15 mouse cellular contexts compared by ENCODE assay signal in genomic region chr16:90042874-90043273, GRCm38 (mm10).
DNase-seq lines count a peak whose midpoint lies in the region; ATAC-seq and TF ChIP-seq lines count a peak whose summit lies in the region.
"Had no signal": no experiment of that assay in that cellular context is flagged by ENCODE, and none has a peak within 500 bp of the region (broad histone marks: within the 10 kb centered on the region; RNA-seq: fewer than 3 reads in every experiment).

No protein-coding gene starts in this region.

- peak; percentile 43 for DNase-seq in forebrain, postnatal 0 days
- DNase-seq in forebrain, embryonic 10.5 days (ENCODE audit: extremely low spot score, low spot score): no peak
- peak; percentile 22 for DNase-seq in lung, postnatal 25 days (ENCODE audit: low spot score)
- no peak for DNase-seq in lung, postnatal 14 days
- DNase-seq in layer of hippocampus, adult 18-20 months (ENCODE audit: low spot score in 2 of 2): peak; percentile 37 to 66
- no peak for DNase-seq in kidney, adult 9 months
- no peak for DNase-seq in thymus, adult 2 months
- DNase-seq: adrenal gland, adult 8-10 months; kidney, postnatal 10 days had no signal

- ATAC-seq in forebrain, postnatal 0 days: peak; percentile 79
- ATAC-seq in megakaryocyte, adult 5-6 weeks (ENCODE audit: poor library complexity, severe bottlenecking): peak; percentile 59
- ATAC-seq: Patski had no signal

- no peak overlapping the region for H3K4me2 ChIP-seq in forebrain, postnatal 0 days (ENCODE audit: low read depth)
- H3K4me2 ChIP-seq: heart, embryonic 11.5 days; hindbrain, embryonic 12.5 days; limb, embryonic 12.5 days; neural tube, embryonic 12.5 days had no signal

- peaks cover 19% of the 10 kb centered on the region; the same call in 1 of the 2 replicates for H3K4me1 ChIP-seq in forebrain, postnatal 0 days (ENCODE audit: insufficient read depth)
- no peaks in the 10 kb centered on the region for H3K4me1 ChIP-seq in forebrain, embryonic 10.5 days
- H3K4me1 ChIP-seq in thymus, adult 2 months (replicated peaks; ENCODE audit: control insufficient read depth, insufficient read depth, low read length): peaks cover 29% of the 10 kb centered on the region
- H3K4me1 ChIP-seq: neural tube, embryonic 12.5 days had no signal

- H3K36me3 ChIP-seq in forebrain, postnatal 0 days (ENCODE audit: insufficient read depth): no peaks in the 10 kb centered on the region
- peaks cover 4% of the 10 kb centered on the region; the same call in 1 of the 2 replicates for H3K36me3 ChIP-seq in forebrain, embryonic 10.5 days (replicated peaks)
- H3K36me3 ChIP-seq in thymus, adult 2 months (ENCODE audit: control insufficient read depth, insufficient read depth, low read length): no peaks in the 10 kb centered on the region
- H3K36me3 ChIP-seq: hindbrain, embryonic 12.5 days; neural tube, embryonic 12.5 days had no signal

- no peak for TF ChIP-seq POLR2A in thymus, adult 2 months (IDR thresholded peaks at IDR 0.05; ENCODE audit: control insufficient read depth, extremely low read depth, insufficient read depth, low read length, poor library complexity)

- WGBS in forebrain, postnatal 0 days: 82% methylated on average over 10 of the region's 10 CpGs
- WGBS in forebrain, embryonic 10.5 days: 92% methylated on average over 10 of the region's 10 CpGs
- 94% methylated on average over 10 of the region's 10 CpGs for WGBS in thymus, adult 2 months

- H3K27me3 ChIP-seq in forebrain, postnatal 0 days (ENCODE audit: insufficient read depth, low read length): no peaks in the 10 kb centered on the region
- H3K27me3 ChIP-seq in forebrain, embryonic 10.5 days (ENCODE audit: poor library complexity, severe bottlenecking): no peaks in the 10 kb centered on the region
- H3K27me3 ChIP-seq in thymus, adult 2 months (ENCODE audit: control insufficient read depth, insufficient read depth, low read length): no peaks in the 10 kb centered on the region
- H3K27me3 ChIP-seq: hindbrain, embryonic 12.5 days; limb, embryonic 12.5 days; neural tube, embryonic 12.5 days; Patski had no signal

- no peaks in the 10 kb centered on the region for H3K9me3 ChIP-seq in forebrain, postnatal 0 days (ENCODE audit: low read length)
- H3K9me3 ChIP-seq in forebrain, embryonic 10.5 days: no peaks in the 10 kb centered on the region
- H3K9me3 ChIP-seq: hindbrain, embryonic 12.5 days; limb, embryonic 12.5 days; neural tube, embryonic 12.5 days had no signal

- H3K9ac ChIP-seq in forebrain, postnatal 0 days: no peak overlapping the region
- H3K9ac ChIP-seq: hindbrain, embryonic 12.5 days; limb, embryonic 12.5 days; neural tube, embryonic 12.5 days had no signal

- no peak overlapping the region for H3K4me3 ChIP-seq in forebrain, postnatal 0 days (ENCODE audit: low read depth, low read length)
- H3K4me3 ChIP-seq in forebrain, embryonic 10.5 days: no peak overlapping the region
- no peak overlapping the region for H3K4me3 ChIP-seq in thymus, adult 2 months (ENCODE audit: control insufficient read depth, insufficient read depth, low read length)
- H3K4me3 ChIP-seq: hindbrain, embryonic 12.5 days; limb, embryonic 12.5 days; neural tube, embryonic 12.5 days had no signal

- 0 out of 2 replicates have a peak overlapping the region, but pooled peaks have one; percentile 35 for H3K27ac ChIP-seq in forebrain, postnatal 0 days (ENCODE audit: low read depth, low read length)
- H3K27ac ChIP-seq in forebrain, embryonic 10.5 days: no peak overlapping the region
- no peak overlapping the region for H3K27ac ChIP-seq in thymus, adult 2 months (ENCODE audit: control insufficient read depth, insufficient read depth, low read length)
- H3K27ac ChIP-seq: hindbrain, embryonic 12.5 days; limb, embryonic 12.5 days; neural tube, embryonic 12.5 days had no signal

- no peak for TF ChIP-seq CTCF in forebrain, postnatal 0 days (IDR thresholded peaks at IDR 0.05; ENCODE audit: low read depth)
- TF ChIP-seq CTCF in thymus, adult 2 months (IDR thresholded peaks at IDR 0.05; ENCODE audit: borderline replicate concordance, control insufficient read depth, extremely low read depth, insufficient read depth, low read length, poor library complexity): no peak

Comparison
In these comparisons a context has a peak if more than half of its experiments do, and no peak if none do; other contexts are left out.
1. DNase-seq: peak in forebrain, postnatal 0 days (single experiment), lung, postnatal 25 days (single experiment) and layer of hippocampus, adult 18-20 months (2 of 2); none in forebrain, embryonic 10.5 days (single experiment), lung, postnatal 14 days (single experiment), kidney, adult 9 months (single experiment) and thymus, adult 2 months (single experiment).